Comparison of ENCODE assay signal across 13 mouse cellular contexts in the genomic region with DNA sequence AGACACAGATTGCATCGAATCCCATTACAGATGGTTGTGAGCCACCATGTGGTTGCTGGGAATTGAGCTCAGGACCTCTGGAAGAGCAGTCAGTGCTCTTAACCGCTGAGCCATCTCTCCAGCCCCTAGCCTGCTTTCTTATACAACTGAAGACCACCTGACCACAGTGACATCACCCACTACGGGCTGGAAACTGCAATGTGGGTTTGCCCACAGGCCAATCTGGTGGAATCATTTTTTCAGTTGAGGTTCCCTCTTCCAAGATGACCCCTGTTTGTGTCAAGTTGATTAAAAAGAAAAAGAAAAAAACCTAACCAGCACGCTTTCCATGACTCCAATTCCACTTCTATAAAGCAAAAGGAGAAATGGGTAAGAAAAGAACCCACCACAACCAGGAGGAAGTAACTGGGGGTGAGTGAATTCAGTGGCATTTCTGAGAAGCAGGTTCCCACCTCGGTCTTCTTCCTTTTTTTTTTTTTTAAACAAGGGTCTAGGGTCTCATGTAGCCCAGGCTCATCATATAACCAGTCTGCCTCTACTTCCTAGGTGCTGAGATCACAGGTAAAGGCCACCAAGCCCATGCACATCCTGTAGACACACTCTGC. TPM values are rescaled to one million over a fixed set of nuclear protein-coding genes. Genes with fewer than 3 reads are reported as not detected.
DNase-seq lines count a peak whose midpoint lies in the region; ATAC-seq and TF ChIP-seq lines count a peak whose summit lies in the region.
"Had no signal": no experiment of that assay in that cellular context is flagged by ENCODE, and none has a peak within 500 bp of the region (broad histone marks: within the 10 kb centered on the region; RNA-seq: fewer than 3 reads in every experiment).

No protein-coding gene starts in this region.

- peak overlapping the region; percentile 53 for H3K9ac ChIP-seq in liver, embryonic 12.5 days
- H3K9ac ChIP-seq in stomach, postnatal 0 days (ENCODE audit: low read length): no peak overlapping the region
- H3K9ac ChIP-seq: embryonic facial prominence, embryonic 15.5 days; intestine, embryonic 15.5 days; lung, embryonic 15.5 days had no signal

- no peaks in the 10 kb centered on the region for H3K9me3 ChIP-seq in liver, embryonic 12.5 days (replicated peaks)
- H3K9me3 ChIP-seq in stomach, postnatal 0 days (ENCODE audit: control insufficient read depth, low read length): no peaks in the 10 kb centered on the region
- H3K9me3 ChIP-seq: embryonic facial prominence, embryonic 15.5 days; hindbrain, embryonic 10.5 days; intestine, embryonic 15.5 days; lung, embryonic 15.5 days had no signal

- H3K4me1 ChIP-seq in liver, embryonic 12.5 days: peaks cover 84% of the 10 kb centered on the region
- no peaks in the 10 kb centered on the region for H3K4me1 ChIP-seq in stomach, postnatal 0 days (replicated peaks; ENCODE audit: control insufficient read depth, insufficient read depth)
- H3K4me1 ChIP-seq: lung, embryonic 15.5 days had no signal

- peak overlapping the region; percentile 97 for H3K27ac ChIP-seq in liver, embryonic 12.5 days
- H3K27ac ChIP-seq in stomach, postnatal 0 days (replicated peaks): no peak overlapping the region
- H3K27ac ChIP-seq: embryonic facial prominence, embryonic 15.5 days; hindbrain, embryonic 10.5 days; intestine, embryonic 15.5 days; lung, embryonic 15.5 days had no signal

- DNase-seq in 416B (ENCODE audit: low read depth) (peak; percentile 79), MEL-GATA-1-ER (ENCODE audit: extremely low read depth, low read depth) (peak; percentile 79)
- DNase-seq in stomach, postnatal 0 days (ENCODE audit: low spot score): no peak
- no peak for DNase-seq in thymus, postnatal 36 days

- H3K4me3 ChIP-seq in liver, embryonic 12.5 days: no peak overlapping the region
- H3K4me3 ChIP-seq in stomach, postnatal 0 days (ENCODE audit: low read depth, low read length): no peak overlapping the region
- H3K4me3 ChIP-seq: embryonic facial prominence, embryonic 15.5 days; hindbrain, embryonic 10.5 days; intestine, embryonic 15.5 days; lung, embryonic 15.5 days had no signal

- TF ChIP-seq CTCF in stomach, postnatal 0 days (IDR thresholded peaks at IDR 0.05; ENCODE audit: low read depth): no peak

- H3K27me3 ChIP-seq in liver, embryonic 12.5 days (replicated peaks): peaks cover 16% of the 10 kb centered on the region; the same call in 1 of the 2 replicates
- no peaks in the 10 kb centered on the region for H3K27me3 ChIP-seq in stomach, postnatal 0 days (ENCODE audit: control insufficient read depth, insufficient read depth, low read length)
- H3K27me3 ChIP-seq: intestine, embryonic 15.5 days had no signal

- WGBS in liver, embryonic 12.5 days (ENCODE audit: insufficient replicate concordance): 45% methylated on average over 5 of the region's 5 CpGs
- WGBS in stomach, postnatal 0 days: 80% methylated on average over 5 of the region's 5 CpGs

- H3K4me2 ChIP-seq in liver, embryonic 12.5 days: no peak overlapping the region
- H3K4me2 ChIP-seq in stomach, postnatal 0 days (replicated peaks; ENCODE audit: low read depth): no peak overlapping the region
- H3K4me2 ChIP-seq: embryonic facial prominence, embryonic 15.5 days; intestine, embryonic 15.5 days; lung, embryonic 15.5 days; midbrain, embryonic 11.5 days had no signal

- no peak for ATAC-seq in liver, embryonic 12.5 days
- peak; percentile 14; the same call in 1 of the 2 replicates for ATAC-seq in megakaryocyte, adult 5-6 weeks (ENCODE audit: poor library complexity, severe bottlenecking)
- ATAC-seq in stomach, postnatal 0 days (ENCODE audit: low FRiP score, low TSS enrichment): no peak
- ATAC-seq in frontal cortex, adult (ENCODE audit: low TSS enrichment): no peak
- ATAC-seq: hindbrain, embryonic 16.5 days had no signal

- no peaks in the 10 kb centered on the region for H3K36me3 ChIP-seq in liver, embryonic 12.5 days
- H3K36me3 ChIP-seq in stomach, postnatal 0 days (ENCODE audit: control insufficient read depth, insufficient read depth, low read length): no peaks in the 10 kb centered on the region
- H3K36me3 ChIP-seq: embryonic facial prominence, embryonic 15.5 days; hindbrain, embryonic 10.5 days; intestine, embryonic 15.5 days; lung, embryonic 15.5 days had no signal

- TF ChIP-seq EP300 in stomach, postnatal 0 days (optimal IDR thresholded peaks at IDR 0.05): no peak

RNA-seq across cellular contexts. Expression of gene Ddr1, which starts 36.0 kb away (rescaled TPM):
- polyA plus RNA-seq in liver, embryonic 12.5 days (2016; fragmentation: Nextera tagmentation; extraction: Ambion mirVana): 5.7 and 6.1 TPM in 2 replicates
- 0.91 and 1.0 TPM in 2 replicates for total RNA-seq in megakaryocyte, adult 5-6 weeks (2015)
- total RNA-seq in megakaryocyte, adult 5-6 weeks (2017): 0.49 and 1.0 TPM in 2 replicates
- polyA plus RNA-seq in stomach, postnatal 0 days (2015; fragmentation: Nextera tagmentation; extraction: Ambion mirVana): 50.8 TPM in 2 replicates

Comparison
In these comparisons a context has a peak if more than half of its experiments do, and no peak if none do; other contexts are left out.
1. DNase-seq: peak in 416B (single experiment) and MEL-GATA-1-ER (single experiment); none in stomach, postnatal 0 days (single experiment) and thymus, postnatal 36 days (0 of 2).